Mouse (Mus musculus): ENCODE results near the gene Hfm1.

The Hfm1 gene

GRCm38 (mm10) chr5:106925488-106926368 lies at the start of gene Hfm1:
Hfm1 (minus strand) TSS chr5:106926321.
- peak; percentile 78 for DNase-seq

- no peak for DNase-seq
These were observed 47.8 kb upstream of the Hfm1 start for GRCm38 (mm10) chr5:106973883-106974282.

GRCm38 (mm10) chr5:106967578-106967977 lies 41.5 kb upstream of the Hfm1 start:
- no peak for DNase-seq

GRCm38 (mm10) chr5:106966443-106966842 lies 40.3 kb upstream of the Hfm1 start:
- DNase-seq = no peak

- no peak for DNase-seq
These were observed 38.4 kb upstream of the Hfm1 start for GRCm38 (mm10) chr5:106964513-106965014.

GRCm38 (mm10) chr5:106963584-106964512 lies 37.7 kb upstream of the Hfm1 start, which contains the start of gene Cdc7:
Cdc7 (plus strand) TSS chr5:106964322.
- DNase-seq = peak; percentile 90

- DNase-seq = no peak
These were observed 34.3 kb upstream of the Hfm1 start for GRCm38 (mm10) chr5:106960451-106960850.

GRCm38 (mm10) chr5:106959031-106959430 lies 32.9 kb upstream of the Hfm1 start:
- DNase-seq = no peak

- no peak for DNase-seq
These were observed 30.3 kb upstream of the Hfm1 start for GRCm38 (mm10) chr5:106956467-106956866.

- DNase-seq = no peak
These were observed 22.6 kb upstream of the Hfm1 start for GRCm38 (mm10) chr5:106948683-106949082.

GRCm38 (mm10) chr5:106946342-106946741 lies 20.2 kb upstream of the Hfm1 start:
- no peak for DNase-seq

GRCm38 (mm10) chr5:106927996-106928395 lies 1.9 kb upstream of the Hfm1 start:
- no peak for DNase-seq

GRCm38 (mm10) chr5:106926369-106926686 lies 207 bp upstream of the Hfm1 start:
- DNase-seq = no peak

GRCm38 (mm10) chr5:106919315-106919714 lies 6.8 kb downstream of the Hfm1 start:
- DNase-seq = no peak

- no peak for DNase-seq
These were observed 29.2 kb downstream of the Hfm1 start for GRCm38 (mm10) chr5:106896879-106897278.

GRCm38 (mm10) chr5:106891773-106892172 lies 34.3 kb downstream of the Hfm1 start:
- peak; percentile 72 for DNase-seq

- DNase-seq = no peak
These were observed 38.6 kb downstream of the Hfm1 start for GRCm38 (mm10) chr5:106887303-106888071.

GRCm38 (mm10) chr5:106885517-106885916 lies 40.6 kb downstream of the Hfm1 start:
- DNase-seq = no peak

GRCm38 (mm10) chr5:106876438-106876837 lies 49.7 kb downstream of the Hfm1 start:
- DNase-seq = no peak

GRCm38 (mm10) chr5:106860415-106860814 lies 65.7 kb downstream of the Hfm1 start:
- DNase-seq = peak; percentile 22

- no peak for DNase-seq
These were observed 72.8 kb downstream of the Hfm1 start for GRCm38 (mm10) chr5:106853284-106853683.

GRCm38 (mm10) chr5:106847045-106847444 lies 79.1 kb downstream of the Hfm1 start:
- DNase-seq = no peak

GRCm38 (mm10) chr5:106843906-106844305 lies 82.2 kb downstream of the Hfm1 start:
- DNase-seq = no peak
